Comparison of ENCODE assay signal across 8 mouse cellular contexts in the genomic region with DNA sequence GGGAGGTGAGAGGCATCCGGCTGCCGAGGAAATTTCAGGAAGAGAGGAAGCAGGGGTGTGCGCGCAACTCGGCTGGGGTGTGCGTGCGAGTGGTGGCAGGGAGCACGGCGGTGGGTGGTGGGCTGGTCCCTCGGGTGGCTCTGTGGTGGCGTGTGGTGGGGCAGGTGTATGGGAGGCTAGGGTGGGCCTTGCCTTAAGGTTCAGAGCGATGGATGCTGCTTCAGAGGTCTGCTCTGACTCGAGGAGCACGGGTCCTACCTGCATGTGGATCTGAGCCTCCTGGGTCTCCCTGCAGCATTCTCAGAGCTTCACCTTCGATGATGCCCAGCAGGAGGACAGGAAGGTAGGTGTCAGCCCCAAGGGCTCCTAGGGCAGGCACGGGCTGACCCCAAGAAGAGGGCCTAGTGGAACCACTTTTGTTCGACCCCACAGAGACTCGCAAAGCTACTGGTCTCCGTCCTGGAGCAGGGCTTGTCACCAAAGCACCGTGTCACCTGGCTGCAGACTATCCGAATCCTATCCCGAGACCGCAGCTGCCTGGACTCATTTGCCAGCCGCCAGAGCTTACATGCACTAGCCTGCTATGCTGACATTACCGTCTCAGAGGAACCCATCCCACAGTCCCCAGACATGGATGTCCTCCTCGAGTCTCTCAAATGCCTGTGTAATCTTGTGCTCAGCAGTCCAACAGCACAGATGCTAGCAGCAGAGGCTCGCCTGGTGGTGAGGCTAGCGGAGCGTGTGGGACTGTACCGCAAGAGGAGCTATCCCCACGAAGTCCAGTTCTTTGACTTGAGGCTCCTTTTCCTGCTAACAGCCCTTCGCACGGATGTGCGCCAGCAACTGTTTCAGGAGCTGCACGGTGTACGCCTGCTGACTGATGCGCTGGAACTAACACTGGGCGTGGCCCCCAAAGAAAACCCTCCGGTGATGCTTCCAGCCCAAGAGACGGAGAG. TPM values are rescaled to one million over a fixed set of nuclear protein-coding genes. Genes with fewer than 3 reads are reported as not detected.
DNase-seq lines count a peak whose midpoint lies in the region; ATAC-seq and TF ChIP-seq lines count a peak whose summit lies in the region.

A gene (minus strand): TSS at position 28 of the 956 bp plus-strand sequence.

- no peak; the same call in 1 of the 2 replicates for TF ChIP-seq POLR2A in CH12.LX (IDR thresholded peaks at IDR 0.05; ENCODE audit: low read depth, low read length)

- no peak for DNase-seq in gastrocnemius, postnatal 4 days (ENCODE audit: low spot score in 2 of 2)
- no peak for DNase-seq in gastrocnemius, postnatal 25 days
- no peak for DNase-seq in CH12.LX (ENCODE audit: extremely low read depth)
- DNase-seq in c-Kit-positive CD71-positive TER-119-positive erythroid progenitor cells, embryonic 14.5 days (ENCODE audit: low spot score): peak; percentile 17
- DNase-seq in layer of hippocampus, postnatal 36 days: no peak
- DNase-seq in spleen, adult 18-20 months: no peak

- H3K4me2 ChIP-seq in CH12.LX (ENCODE audit: insufficient read depth, low read depth, poor library complexity, severe bottlenecking): peak within 1 kb of the TSS; percentile 79
- peak within 1 kb of the TSS; percentile 91 for H3K4me2 ChIP-seq in heart, embryonic 11.5 days
- peak within 1 kb of the TSS; percentile 94 for H3K4me2 ChIP-seq in midbrain, embryonic 13.5 days (replicated peaks)

- H3K4me3 ChIP-seq in CH12.LX (replicated peaks in 1 of 3; ENCODE audit: low read depth in 2 of 3, low read length in 2 of 3, poor library complexity in 1 of 3): peak within 1 kb of the TSS; percentile 84 to 98 (median 92)
- H3K4me3 ChIP-seq in heart, embryonic 11.5 days (ENCODE audit: low read depth, low read length): peak within 1 kb of the TSS; percentile 88
- H3K4me3 ChIP-seq in midbrain, embryonic 13.5 days (replicated peaks): peak within 1 kb of the TSS; percentile 88

- H3K27ac ChIP-seq in CH12.LX (ENCODE audit: insufficient read depth, low read depth): peak within 1 kb of the TSS; percentile 78
- peak within 1 kb of the TSS; percentile 88 for H3K27ac ChIP-seq in heart, embryonic 11.5 days (ENCODE audit: low read depth, low read length)
- H3K27ac ChIP-seq in midbrain, embryonic 13.5 days: peak within 1 kb of the TSS; percentile 90

- no peak for TF ChIP-seq CTCF in CH12.LX (conservative IDR thresholded peaks at IDR 0.05 in 1 of 2, IDR thresholded peaks at IDR 0.05 in 1 of 2; ENCODE audit: low read depth in 2 of 2, low read length in 2 of 2)

- peaks cover 35% of the 10 kb centered on the region for H3K79me2 ChIP-seq in CH12.LX (replicated peaks; ENCODE audit: control insufficient read depth, extremely low read depth, insufficient read depth, poor library complexity, severe bottlenecking)

- H3K9ac ChIP-seq in CH12.LX (ENCODE audit: insufficient read depth, low read depth): peak within 1 kb of the TSS; percentile 97
- H3K9ac ChIP-seq in heart, embryonic 11.5 days (ENCODE audit: low read depth, low read length): peak within 1 kb of the TSS; percentile 94
- peak within 1 kb of the TSS; percentile 94 for H3K9ac ChIP-seq in midbrain, embryonic 13.5 days (replicated peaks)

- WGBS in heart, embryonic 11.5 days (ENCODE audit: insufficient replicate concordance): 35% methylated on average over 40 of the region's 40 CpGs
- WGBS in midbrain, embryonic 13.5 days: 40% methylated on average over 40 of the region's 40 CpGs

- H3K36me3 ChIP-seq in CH12.LX (replicated peaks in 1 of 2; ENCODE audit: control insufficient read depth in 1 of 2, insufficient read depth in 1 of 2, low read length in 1 of 2): peaks cover 55 to 70% of the 10 kb centered on the region in 2 experiments
- peaks cover 21% of the 10 kb centered on the region for H3K36me3 ChIP-seq in heart, embryonic 11.5 days (ENCODE audit: control insufficient read depth, insufficient read depth, low read length)
- H3K36me3 ChIP-seq in midbrain, embryonic 13.5 days: peaks cover 61% of the 10 kb centered on the region

- H3K9me3 ChIP-seq in CH12.LX (replicated peaks; ENCODE audit: low read length): no peaks in the 10 kb centered on the region
- no peaks in the 10 kb centered on the region for H3K9me3 ChIP-seq in heart, embryonic 11.5 days (replicated peaks; ENCODE audit: control insufficient read depth, low read length)
- H3K9me3 ChIP-seq in midbrain, embryonic 13.5 days: no peaks in the 10 kb centered on the region

- TF ChIP-seq EP300 in CH12.LX (IDR thresholded peaks at IDR 0.05; ENCODE audit: low read length): no peak

- TF ChIP-seq RAD21 in CH12.LX (IDR thresholded peaks at IDR 0.05; ENCODE audit: low read depth, low read length): no peak

- dilution Hi-C loops in CH12.LX (cut with MboI; ENCODE audit: extremely low pct_ligation_motif_present, extremely low pct_unique_long_range_greater_than_20kb, low sequenced_read_pairs): no loop called here

- H3K4me1 ChIP-seq in CH12.LX (ENCODE audit: control insufficient read depth in 1 of 2, insufficient read depth in 2 of 2): peaks cover 22 to 35% of the 10 kb centered on the region in 2 experiments
- H3K4me1 ChIP-seq in heart, embryonic 11.5 days (ENCODE audit: control insufficient read depth, insufficient read depth, low read length): peaks cover 16% of the 10 kb centered on the region
- peaks cover 40% of the 10 kb centered on the region for H3K4me1 ChIP-seq in midbrain, embryonic 13.5 days (replicated peaks)

- H3K27me3 ChIP-seq in CH12.LX (replicated peaks): no peaks in the 10 kb centered on the region
- no peaks in the 10 kb centered on the region for H3K27me3 ChIP-seq in heart, embryonic 11.5 days (ENCODE audit: control insufficient read depth, insufficient read depth, low read length)
- H3K27me3 ChIP-seq in midbrain, embryonic 13.5 days: no peaks in the 10 kb centered on the region

- in situ Hi-C loops in CH12.LX (cut with MboI; ENCODE audit: low pct_ligation_motif_present, low pct_unique_long_range_greater_than_20kb, low sequenced_read_pairs): no loop called here

- ATAC-seq in heart, embryonic 11.5 days (replicated peaks; ENCODE audit: insufficient number of reproducible peaks, low FRiP score, low TSS enrichment): peak; percentile 39
- peak; percentile 57 for ATAC-seq in midbrain, embryonic 13.5 days

TF ChIP-seq in CH12.LX, 34 proteins besides CTCF, POLR2A, EP300 and RAD21:
- TF ChIP-seq MYC (IDR thresholded peaks at IDR 0.05; ENCODE audit: low read depth, low read length) (no peak), ZNF384 (IDR thresholded peaks at IDR 0.05; ENCODE audit: low read depth, low read length) (no peak), SMC3 (IDR thresholded peaks at IDR 0.05; ENCODE audit: low read depth, low read length) (no peak), E2F4 (IDR thresholded peaks at IDR 0.05; ENCODE audit: insufficient replicate concordance, low read depth, low read length) (no peak), KAT2A (IDR thresholded peaks at IDR 0.05; ENCODE audit: insufficient replicate concordance, low read length) (no peak), HCFC1 (IDR thresholded peaks at IDR 0.05; ENCODE audit: low read depth, low read length) (no peak), NELFE (IDR thresholded peaks at IDR 0.05; ENCODE audit: low read depth, low read length) (no peak), ELF1 (IDR thresholded peaks at IDR 0.05; ENCODE audit: low read depth, low read length) (no peak), SIN3A (IDR thresholded peaks at IDR 0.05; ENCODE audit: low read length) (peak; percentile 0), IRF4 (IDR thresholded peaks at IDR 0.05; ENCODE audit: low read depth, low read length) (0 out of 2 replicates have a peak, but pooled peaks have one; percentile 8), TCF12 (IDR thresholded peaks at IDR 0.05; ENCODE audit: low read depth, low read length) (0 out of 2 replicates have a peak, but pooled peaks have one; percentile 1), MAZ (IDR thresholded peaks at IDR 0.05; ENCODE audit: low read depth, low read length) (no peak), ZMIZ1 (IDR thresholded peaks at IDR 0.05; ENCODE audit: low read depth, low read length) (no peak), ZC3H11A (IDR thresholded peaks at IDR 0.05; ENCODE audit: low read depth, low read length) (no peak), USF2 (conservative IDR thresholded peaks at IDR 0.05; ENCODE audit: low read depth, low read length) (no peak), UBTF (IDR thresholded peaks at IDR 0.05; ENCODE audit: low read depth, low read length) (0 out of 2 replicates have a peak, but pooled peaks have one; percentile 44), ETS1 (conservative IDR thresholded peaks at IDR 0.05; ENCODE audit: low read depth, low read length) (no peak), JUND (conservative IDR thresholded peaks at IDR 0.05; ENCODE audit: low read depth, low read length) (no peak)

RNA-seq across cellular contexts. Expression of the gene that starts here (rescaled TPM):
- 10 to 100 TPM; 23.7 to 24.5 TPM for total RNA-seq in gastrocnemius, postnatal 4 days (2021)
- 10 to 100 TPM in 1 of 2 experiments, 1 to 10 TPM in 1; 7.7 to 10.6 TPM for total RNA-seq in gastrocnemius, postnatal 25 days (2021)
- total RNA-seq in CH12.LX (2012; rRNA removed): 13.8 and 16.7 TPM in 2 replicates
- total RNA-seq in CH12.LX (2014; rRNA removed): 11.6 and 13.1 TPM in 2 replicates
- 24.3 and 25.1 TPM in 2 replicates for polyA plus RNA-seq in CH12.LX (2012; ENCODE audit: insufficient read length, low read depth)
- polyA plus RNA-seq in heart, embryonic 11.5 days (2014; fragmentation: Nextera tagmentation; extraction: Ambion mirVana): 29.4 and 30.8 TPM in 2 replicates
- total RNA-seq in layer of hippocampus, postnatal 36 days (2021): 10 to 100 TPM; 27.2 to 28.1 TPM
- 37.7 and 38.0 TPM in 2 replicates for polyA plus RNA-seq in midbrain, embryonic 13.5 days (2015; fragmentation: Nextera tagmentation; extraction: Ambion mirVana)
